Mouse (Mus musculus) ovary, adult 18-20 months (tissue): Measurements from ENCODE around the gene Calhm1.
A peak's percentile ranks its signal among the peaks of the same experiment; 100 is the strongest.

Experiments used
- DNase-seq: peaks from one replicate; pipeline ENCODE4 v3.0.0; 2022; ENCODE audit warnings: low spot score, mixed read lengths

Calhm1 gene

GRCm38 (mm10) chr19:47144154-47144553, at the start of gene Calhm1:
Gene Calhm1 (minus strand): TSS chr19:47144254.
- DNase-seq: no peak

- no peak for DNase-seq
Measured at GRCm38 (mm10) chr19:47192158-47192557, 48.1 kb upstream of the Calhm1 start.

- no peak for DNase-seq
Measured at GRCm38 (mm10) chr19:47188515-47189128, 44.6 kb upstream of the Calhm1 start.

- DNase-seq: no peak
Measured at GRCm38 (mm10) chr19:47186514-47187275, 42.6 kb upstream of the Calhm1 start.

- DNase-seq: no peak
Measured at GRCm38 (mm10) chr19:47184736-47185135, 40.7 kb upstream of the Calhm1 start.

- DNase-seq: no peak
Measured at GRCm38 (mm10) chr19:47184221-47184620, 40.2 kb upstream of the Calhm1 start.

GRCm38 (mm10) chr19:47180011-47180410, 36.0 kb upstream of the Calhm1 start:
- no peak for DNase-seq

GRCm38 (mm10) chr19:47179272-47179809, 35.3 kb upstream of the Calhm1 start:
- DNase-seq: no peak

GRCm38 (mm10) chr19:47178431-47179271, 34.6 kb upstream of the Calhm1 start, which contains the start of gene Neurl1a:
Gene Neurl1a (plus strand): TSS chr19:47178820.
- peak; percentile 42 for DNase-seq

GRCm38 (mm10) chr19:47178001-47178400, 33.9 kb upstream of the Calhm1 start:
- no peak for DNase-seq

- no peak for DNase-seq
Measured at GRCm38 (mm10) chr19:47176916-47177505, 33.0 kb upstream of the Calhm1 start.

- DNase-seq: no peak
Measured at GRCm38 (mm10) chr19:47175472-47175871, 31.4 kb upstream of the Calhm1 start.

GRCm38 (mm10) chr19:47174515-47174914, 30.5 kb upstream of the Calhm1 start:
- DNase-seq: no peak

GRCm38 (mm10) chr19:47168793-47169412, 24.8 kb upstream of the Calhm1 start:
- peak; percentile 44 for DNase-seq

- no peak for DNase-seq
Measured at GRCm38 (mm10) chr19:47168223-47168622, 24.2 kb upstream of the Calhm1 start.

- no peak for DNase-seq
Measured at GRCm38 (mm10) chr19:47167617-47168214, 23.7 kb upstream of the Calhm1 start.

- no peak for DNase-seq
Measured at GRCm38 (mm10) chr19:47166758-47167157, 22.7 kb upstream of the Calhm1 start.

- no peak for DNase-seq
Measured at GRCm38 (mm10) chr19:47163176-47163744, 19.2 kb upstream of the Calhm1 start.

GRCm38 (mm10) chr19:47161669-47162068, 17.6 kb upstream of the Calhm1 start:
- no peak for DNase-seq

- no peak for DNase-seq
Measured at GRCm38 (mm10) chr19:47157664-47158063, 13.6 kb upstream of the Calhm1 start, which contains the start of gene Calhm3. Gene Calhm3 (minus strand): TSS chr19:47157764.

- no peak for DNase-seq
Measured at GRCm38 (mm10) chr19:47153767-47154166, 9.7 kb upstream of the Calhm1 start.
